Mouse (Mus musculus): ENCODE results near the gene Figla. TPM values are rescaled to one million over a fixed set of nuclear protein-coding genes. Genes with fewer than 3 reads are reported as not detected.
A peak's percentile ranks its signal among the peaks of the same experiment; 100 is the strongest.

Gene Figla
- total RNA-seq, 2 experiments from 2014 or later: not detected

- DNase-seq: peak; percentile 14
Observed at GRCm38 (mm10) chr6:86028601-86029322, 12.8 kb downstream of the Figla start, which contains the start of gene Add2. TSS of gene Add2 (plus strand) at chr6:86028681.

DNA sequence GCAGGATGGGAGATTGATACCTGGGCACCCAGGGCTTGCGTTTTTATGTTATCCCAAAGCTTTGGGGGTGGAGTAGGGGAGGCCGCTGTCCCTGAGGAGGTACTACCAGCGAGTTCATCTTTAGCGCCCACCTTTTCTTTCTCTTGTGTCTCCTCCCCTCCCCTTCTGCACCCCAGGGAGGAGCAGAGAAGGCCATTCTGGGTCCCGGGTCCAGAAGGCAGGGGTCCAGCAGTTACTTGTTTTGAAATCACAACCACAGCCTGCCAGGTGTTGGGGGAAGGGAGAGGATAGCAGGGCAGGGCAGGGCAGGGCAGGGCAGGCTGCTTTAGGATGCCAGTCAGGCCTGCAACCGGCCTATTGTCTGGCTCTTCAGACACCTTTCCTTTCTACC, 13.3 kb downstream of the Figla start:
- DNase-seq: no peak

DNA sequence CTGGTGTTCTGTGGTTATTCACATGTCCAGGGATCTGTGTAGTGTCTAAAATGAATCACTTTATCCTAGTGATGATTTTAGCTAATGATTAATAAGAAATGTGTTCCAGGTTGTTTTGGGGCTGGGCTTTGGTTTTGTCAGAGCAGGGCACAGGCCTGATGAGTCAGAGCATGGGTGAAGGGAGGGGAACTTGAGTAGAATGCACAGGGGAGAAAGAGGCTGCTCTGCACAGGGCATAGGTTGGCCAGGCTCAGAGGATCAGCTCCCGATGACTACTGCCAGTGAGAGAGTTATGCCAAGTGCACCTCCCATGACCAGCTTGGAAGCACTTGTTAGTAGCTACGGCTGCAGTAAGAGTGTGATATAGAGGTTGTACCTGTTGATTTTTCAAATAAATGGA, 15.6 kb downstream of the Figla start:
- DNase-seq: no peak

DNA sequence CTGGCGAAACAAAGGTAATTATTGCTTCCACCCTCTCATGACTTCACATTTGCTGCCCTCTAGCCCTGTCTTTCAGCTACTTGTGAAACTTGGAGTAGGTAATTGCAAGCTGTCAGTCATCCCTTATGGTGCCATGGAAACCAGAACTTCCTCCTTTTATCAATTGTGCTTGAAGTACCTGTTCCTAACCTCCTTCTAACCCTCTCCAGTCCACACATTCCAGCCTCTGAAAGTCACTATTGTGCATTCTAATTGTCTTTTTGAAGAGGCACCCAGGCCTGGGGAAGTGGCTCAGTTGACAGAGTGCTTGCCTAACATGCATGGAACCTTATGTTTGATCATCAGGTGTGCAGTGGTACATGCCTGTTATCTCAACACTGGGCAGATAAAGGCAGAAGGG, 17.7 kb downstream of the Figla start:
- no peak for DNase-seq

DNA sequence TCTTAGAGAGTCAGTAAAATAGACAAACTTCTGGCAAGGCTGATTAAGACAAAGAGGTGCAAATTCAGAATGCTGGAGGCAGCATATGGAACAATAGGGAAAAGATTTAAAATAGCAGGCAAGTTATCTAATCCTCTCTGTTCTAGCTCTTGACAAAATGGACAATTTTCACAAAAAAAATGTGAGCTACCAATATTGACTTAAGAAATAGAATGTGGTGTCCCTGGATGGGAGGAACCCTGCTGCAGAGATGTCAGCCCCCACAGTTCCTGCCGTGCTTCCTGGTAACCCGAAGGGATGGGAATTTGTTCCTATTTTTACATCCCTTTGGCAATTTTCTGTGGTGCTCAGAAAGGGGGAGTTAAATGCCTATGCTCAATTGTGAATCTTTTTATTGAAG, 22.9 kb downstream of the Figla start:
- DNase-seq: no peak

- no peak for DNase-seq
Observed at GRCm38 (mm10) chr6:86040140-86040539, 24.2 kb downstream of the Figla start.

DNA sequence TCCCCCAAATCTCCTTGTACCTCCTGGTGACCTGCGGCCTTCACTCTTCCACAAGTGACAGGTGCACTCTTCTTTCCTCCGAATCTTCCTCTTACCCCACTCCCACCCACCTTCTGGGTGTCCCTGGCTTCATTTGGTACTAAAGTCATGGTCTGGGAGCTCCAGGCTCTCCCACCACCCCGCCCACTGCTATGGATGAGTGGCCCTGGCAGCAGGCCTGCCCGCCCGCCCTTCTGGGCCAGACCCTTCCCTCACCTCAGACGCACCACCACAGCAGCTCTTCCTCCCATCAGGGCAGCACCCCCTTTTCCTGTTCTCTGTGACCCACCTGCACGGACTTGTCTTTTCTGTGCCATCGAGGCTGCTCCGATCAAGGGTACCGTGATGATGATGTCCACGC, 31.5 kb downstream of the Figla start:
- no peak for DNase-seq

- no peak for DNase-seq
Observed at GRCm38 (mm10) chr6:86048509-86048908, 32.5 kb downstream of the Figla start.

DNA sequence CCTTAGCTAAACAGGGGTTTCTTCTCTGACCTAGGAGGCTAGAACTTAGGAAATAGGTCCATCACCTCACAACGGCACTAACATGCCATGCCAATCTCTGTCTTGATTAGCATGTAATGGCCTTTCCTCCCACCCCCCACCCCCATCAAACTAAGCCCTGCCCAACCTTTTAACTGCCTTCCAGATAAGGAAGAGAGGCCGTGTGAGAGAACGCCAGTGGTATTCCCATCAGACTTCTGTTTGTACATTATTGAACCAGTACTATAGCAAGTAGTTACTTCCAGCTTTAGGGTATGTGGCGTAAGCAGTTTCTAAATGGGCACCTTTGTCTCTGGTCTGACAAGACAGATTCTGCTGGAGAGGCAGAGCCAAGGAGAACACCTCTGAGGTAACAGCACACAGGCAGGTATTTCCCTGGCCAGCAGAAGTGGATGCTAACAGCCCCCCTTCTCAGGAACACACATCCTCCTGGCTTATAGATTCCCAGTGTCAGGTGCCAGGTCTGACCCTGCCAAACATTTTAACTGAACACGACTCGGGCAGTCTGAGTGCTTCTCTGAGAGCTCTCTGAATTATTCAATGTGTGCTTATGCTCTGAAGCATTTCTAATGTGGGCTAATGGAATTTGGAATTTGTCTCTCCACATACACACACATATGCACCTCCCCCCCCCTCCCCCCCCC, 34.8 kb downstream of the Figla start:
- DNase-seq: no peak

DNA sequence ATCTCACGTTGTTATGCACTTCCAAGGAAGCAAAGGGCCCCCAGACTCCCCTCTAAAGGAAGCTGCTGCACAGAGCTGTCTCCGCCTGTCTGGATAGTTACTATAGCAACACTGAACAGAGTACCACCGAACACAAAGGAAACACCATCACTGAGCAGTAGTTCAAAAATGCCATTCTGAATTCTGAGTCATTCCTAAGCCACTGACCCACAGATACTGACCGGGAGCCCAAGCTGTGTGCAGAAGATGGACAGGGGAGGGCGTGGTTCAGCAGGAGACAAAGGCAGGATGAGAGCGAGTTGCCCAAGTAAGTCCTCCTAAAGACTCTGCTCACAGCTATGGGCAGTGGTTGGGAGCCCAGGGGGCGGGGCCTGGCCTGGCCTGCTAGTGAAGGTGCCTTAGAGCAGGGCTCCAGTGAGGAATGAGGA, 36.1 kb downstream of the Figla start:
- DNase-seq: no peak

- DNase-seq: no peak
Observed at GRCm38 (mm10) chr6:86052556-86052955, 36.6 kb downstream of the Figla start.

- DNase-seq: no peak
Observed at GRCm38 (mm10) chr6:86053099-86053498, 37.1 kb downstream of the Figla start.

- DNase-seq: no peak
Observed at GRCm38 (mm10) chr6:86053594-86053993, 37.6 kb downstream of the Figla start.

DNA sequence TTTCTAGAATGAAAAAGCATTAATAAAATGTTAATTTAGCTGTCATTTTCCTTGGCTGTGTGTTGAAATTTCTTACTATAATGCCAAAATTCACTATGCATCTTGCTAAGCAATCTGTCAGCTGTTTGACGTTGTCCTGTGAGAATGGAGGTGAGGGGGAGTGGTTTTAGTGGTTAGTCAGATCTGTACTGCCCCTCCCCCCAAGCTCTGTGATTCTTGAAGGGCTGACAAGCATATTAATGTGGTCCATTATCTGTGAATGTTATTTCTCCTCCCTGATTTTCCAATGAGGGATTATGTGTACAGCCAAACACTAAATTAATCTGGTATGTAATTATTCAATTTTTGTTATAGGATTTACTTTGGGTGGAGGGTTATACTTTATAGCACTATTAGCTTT, 42.5 kb downstream of the Figla start:
- no peak for DNase-seq

GRCm38 (mm10) chr6:86059151-86059853, 43.3 kb downstream of the Figla start:
- DNase-seq: no peak

DNA sequence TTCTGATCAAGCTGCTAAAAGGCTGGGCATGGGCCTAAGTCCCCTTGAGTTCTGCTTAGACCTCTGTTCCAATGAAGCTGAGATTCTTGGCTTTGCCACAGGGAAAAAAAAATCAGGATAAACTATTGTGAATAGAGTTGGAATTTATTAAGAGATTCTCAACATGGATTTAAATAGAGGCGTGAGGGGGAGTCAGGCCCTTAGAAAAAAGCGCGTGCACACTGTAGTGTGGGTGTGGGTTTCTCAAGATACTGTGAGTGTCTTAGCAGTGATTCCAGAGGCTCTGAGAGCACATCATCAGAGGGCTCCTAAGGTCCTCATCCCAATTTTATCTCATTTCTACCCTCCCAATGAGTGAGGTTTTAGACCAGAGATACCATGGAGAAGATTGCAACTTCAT, 44.2 kb downstream of the Figla start:
- no peak for DNase-seq

- DNase-seq: no peak
Observed at GRCm38 (mm10) chr6:86062226-86062625, 46.3 kb downstream of the Figla start.

DNA sequence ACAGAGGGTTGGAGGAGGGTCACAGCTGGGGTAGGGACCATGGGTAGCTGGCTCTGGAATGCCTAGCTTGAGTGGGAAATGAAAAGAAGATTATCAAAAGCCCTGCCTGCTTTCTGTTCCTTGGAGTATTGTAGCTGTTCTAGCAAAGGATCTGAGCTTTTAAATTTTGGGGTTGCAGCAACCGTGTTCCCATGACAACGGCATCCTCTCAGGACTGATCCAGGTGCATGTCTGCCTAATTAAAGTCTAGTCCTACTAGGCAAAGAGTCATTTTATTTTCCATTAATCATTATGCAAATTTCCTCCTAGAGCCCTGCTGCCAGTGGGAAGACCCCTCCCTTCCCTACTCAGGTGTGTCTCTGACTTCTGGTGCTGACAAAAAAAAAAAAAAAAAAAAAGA, 46.7 kb downstream of the Figla start:
- no peak for DNase-seq

GRCm38 (mm10) chr6:86064318-86065016, 48.5 kb downstream of the Figla start:
- no peak for DNase-seq

GRCm38 (mm10) chr6:86066727-86067126, 50.8 kb downstream of the Figla start:
- no peak for DNase-seq

GRCm38 (mm10) chr6:86067145-86067544, 51.2 kb downstream of the Figla start:
- DNase-seq: no peak

DNA sequence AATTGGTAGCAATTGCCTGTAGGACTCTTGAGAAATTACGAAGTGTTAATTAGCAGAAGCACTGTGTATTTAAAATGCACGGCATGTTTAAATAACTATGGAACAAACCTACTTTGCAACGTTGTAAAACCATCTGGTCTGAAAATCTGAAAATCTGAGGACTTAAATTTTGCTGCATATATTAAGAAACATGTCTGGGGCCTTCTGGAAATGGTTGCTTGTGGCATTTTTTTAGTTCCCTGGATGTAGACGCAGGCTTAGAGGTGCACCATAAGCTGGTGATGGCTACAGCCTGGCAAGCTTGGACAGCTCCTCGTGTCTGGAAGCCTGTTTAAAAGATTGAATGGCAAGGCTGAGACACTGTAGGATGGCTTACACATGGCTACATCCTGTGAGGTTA, 53.0 kb downstream of the Figla start:
- no peak for DNase-seq

DNA sequence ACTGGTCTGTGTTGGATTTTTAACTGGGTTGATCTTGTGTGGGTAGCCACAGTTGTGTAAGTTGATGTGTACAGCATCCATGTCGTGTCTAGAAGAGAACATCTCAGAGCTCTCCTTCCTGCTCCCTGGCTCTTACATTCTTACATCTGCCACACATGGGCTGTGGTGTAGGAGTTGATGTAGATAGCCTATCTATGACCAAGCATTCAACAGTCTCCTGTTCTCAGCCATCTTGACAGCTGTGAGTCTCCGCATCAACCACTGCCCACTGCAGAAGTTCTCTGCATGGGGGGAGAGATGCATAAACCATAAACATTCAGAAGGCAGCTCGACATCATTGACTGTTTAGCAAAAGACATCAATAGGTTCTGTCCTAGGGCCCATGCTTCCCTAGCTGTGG, 53.9 kb downstream of the Figla start:
- no peak for DNase-seq
